Mouse (Mus musculus) cerebellum, adult 2 months (tissue): Measurements from ENCODE around the gene Lmbrd2. TPM values are rescaled to one million over a fixed set of nuclear protein-coding genes. Genes with fewer than 3 reads are reported as not detected.
"Not testable (repeated sequence)": the region's sequence is repeated elsewhere in the genome, so short reads cannot be mapped to it uniquely, and the experiment has no call there.

ENCODE experiments used
- DNase-seq, 2 experiments: peaks; one replicate each; pipeline ENCODE4 v3.0.0; 2021
- H3K27ac ChIP-seq: fragments of 200-500 bp; 2 replicates; pipeline ENCODE4 v1.5.1; 2012; ENCODE audit warnings: low read length, control low read depth, inconsistent platforms; ENCODE audit not compliant: insufficient read depth
- H3K27me3 ChIP-seq: fragments of 200-500 bp; 2 replicates; pipeline ENCODE4 v1.6.1; 2012; ENCODE audit warnings: inconsistent platforms, mild to moderate bottlenecking, low read length, moderate library complexity; ENCODE audit not compliant: control insufficient read depth, insufficient read depth
- H3K4me1 ChIP-seq: fragments of 200-500 bp; 2 replicates; pipeline ENCODE4 v1.6.1; 2011; ENCODE audit warnings: low read length; ENCODE audit not compliant: control insufficient read depth, insufficient read depth
- H3K4me3 ChIP-seq: fragments of 200-500 bp; replicated peaks from 2 replicates; pipeline ENCODE3; 2011; ENCODE audit warnings: mild to moderate bottlenecking, low read depth, low read length, control low read depth; ENCODE audit not compliant: insufficient read depth
- CTCF ChIP-seq: fragments of 200-500 bp; IDR thresholded peaks from 2 replicates; pipeline ENCODE4 v1.5.1; 2011; ENCODE audit warnings: low read depth, mild to moderate bottlenecking, control low read depth, low read length, moderate library complexity, borderline replicate concordance; ENCODE audit not compliant: insufficient read depth
- POLR2A ChIP-seq: fragments of 200-500 bp; IDR thresholded peaks from 2 replicates; pipeline ENCODE4 v1.6.1; 2011; ENCODE audit warnings: low read length, control low read depth, borderline replicate concordance; ENCODE audit not compliant: insufficient read depth
- WGBS: fragments of 180-500 bp; shearing (Covaris S2); methylation state at CpG from one replicate; pipeline ENCODE4 v1.1.7; 2018; 5-methylcytosine and 5-hydroxymethylcytosine counted together
- polyA plus RNA-seq: library from polyadenylated mRNA; depleted of rRNA; stranded (reverse); fragments of >200 nt; gene quantifications from 2 replicates; pipeline ENCODE4 v1.2.3, GENCODE M21; 2012

The Lmbrd2 gene
- polyA plus RNA-seq, 1 experiment: 16.4 TPM

DNA sequence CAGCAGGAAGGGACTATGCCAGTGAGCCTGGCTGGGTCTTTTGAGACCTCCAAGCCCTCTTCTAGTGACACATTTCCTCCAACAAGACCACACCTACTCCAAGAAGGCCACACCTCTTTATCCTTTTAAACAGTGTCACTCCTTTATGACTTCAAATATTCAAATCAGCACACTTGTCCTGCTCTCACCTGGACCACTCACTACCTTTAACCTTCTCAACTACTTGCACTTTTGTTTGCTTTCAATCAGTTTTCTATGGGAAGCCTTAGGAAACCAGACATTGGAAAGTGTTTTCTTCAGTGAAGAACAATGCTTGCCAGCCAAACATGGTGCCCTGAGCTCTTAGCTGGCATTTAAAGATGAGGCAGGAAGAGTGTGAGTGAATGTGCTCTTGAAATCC, 15.0 kb downstream of the Lmbrd2 start, which contains the start of gene Skp2:
Gene Skp2, minus strand, starts transcription at position 101 of the 400 bp plus-strand sequence.
- Histone ChIP-seq H3K27ac (no peak within 1 kb of the TSS), H3K27me3 (no peaks in the 10 kb centered on the region), H3K4me3 (no peak within 1 kb of the TSS), H3K4me1 (no peaks in the 10 kb centered on the region)
- TF ChIP-seq POLR2A (no peak), CTCF (no peak)
- DNase-seq: no peak

DNA sequence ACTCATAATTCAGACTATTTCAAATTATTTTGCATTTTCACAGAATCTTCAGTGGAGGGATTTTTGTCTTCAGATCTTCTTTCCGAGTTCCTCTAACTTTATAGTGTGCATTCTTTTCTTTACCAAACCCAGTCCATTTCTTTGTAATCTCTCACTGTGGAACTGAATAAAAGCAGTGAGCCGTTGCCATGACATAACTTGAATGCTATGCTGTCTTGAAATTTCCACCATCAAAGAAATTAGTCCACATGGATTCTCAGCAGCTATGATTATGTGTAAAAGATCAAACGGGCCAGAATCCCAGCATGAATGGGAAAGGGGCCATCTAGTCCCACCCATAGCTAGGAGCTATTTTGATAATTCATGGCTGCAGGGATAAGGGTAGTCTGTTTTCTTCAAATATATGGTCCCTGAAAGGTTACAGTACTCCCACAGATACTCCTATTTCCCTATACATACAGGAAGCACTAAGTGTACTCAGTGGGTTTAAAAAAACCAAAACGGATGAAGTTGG, 22.3 kb downstream of the Lmbrd2 start:
- no peak overlapping the region for H3K27ac ChIP-seq
- no peak overlapping the region for H3K4me3 ChIP-seq
- no peaks in the 10 kb centered on the region for H3K4me1 ChIP-seq
- TF ChIP-seq POLR2A: no peak
- 34% methylated on average over 4 of the region's 4 CpGs for WGBS
- no peaks in the 10 kb centered on the region for H3K27me3 ChIP-seq
- DNase-seq: no peak

DNA sequence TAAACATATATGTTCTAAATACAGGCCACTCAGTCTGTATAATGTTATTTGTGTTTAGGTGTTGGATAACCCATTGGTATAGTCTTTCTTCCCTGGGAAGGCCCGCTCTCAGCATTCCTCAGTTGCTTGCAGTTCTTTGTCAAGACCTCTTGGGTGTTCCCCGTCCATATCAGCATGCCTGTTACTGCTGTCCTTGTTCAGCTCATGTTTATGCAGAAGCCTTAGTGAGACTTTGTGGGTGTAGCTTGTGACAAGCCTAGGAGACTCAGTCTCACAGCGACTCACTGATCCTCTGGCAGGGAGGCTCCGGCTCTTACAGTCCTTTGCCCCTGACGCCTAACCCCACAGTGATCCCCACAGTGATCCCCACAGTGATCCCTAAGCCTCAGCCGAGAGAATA, 23.8 kb downstream of the Lmbrd2 start:
- WGBS: 56% methylated on average over 6 of the region's 6 CpGs
- TF ChIP-seq POLR2A (no peak), CTCF (no peak)
- no peak for DNase-seq
- no peak overlapping the region for H3K27ac ChIP-seq
- H3K4me3 ChIP-seq: no peak overlapping the region
- H3K4me1 ChIP-seq: no peaks in the 10 kb centered on the region
- no peaks in the 10 kb centered on the region for H3K27me3 ChIP-seq

DNA sequence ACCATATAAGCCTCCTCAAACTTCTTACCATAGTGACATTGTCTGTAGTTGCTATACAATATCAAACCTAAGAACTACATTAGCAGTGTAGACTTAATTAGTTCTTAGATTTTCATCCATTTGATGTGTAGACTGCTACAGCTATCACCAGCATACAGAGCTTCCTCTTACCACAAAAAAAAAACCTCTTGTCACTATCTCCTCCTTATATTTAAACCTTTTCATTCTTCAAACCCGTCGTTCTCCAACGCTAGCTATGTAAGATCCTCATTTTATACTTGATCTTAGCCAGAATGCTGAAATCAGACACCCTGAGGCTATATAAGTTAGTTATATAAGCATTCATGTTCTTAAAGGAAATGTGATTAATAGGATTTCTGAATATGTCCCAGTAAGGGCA, 36.7 kb downstream of the Lmbrd2 start:
- 97% methylated on average over 3 of the region's 3 CpGs for WGBS
- no peaks in the 10 kb centered on the region for H3K27me3 ChIP-seq
- H3K4me1 ChIP-seq: no peaks in the 10 kb centered on the region
- H3K27ac ChIP-seq: no peak overlapping the region
- no peak overlapping the region for H3K4me3 ChIP-seq
- TF ChIP-seq POLR2A: no peak
- TF ChIP-seq CTCF: no peak
- DNase-seq: no peak

DNA sequence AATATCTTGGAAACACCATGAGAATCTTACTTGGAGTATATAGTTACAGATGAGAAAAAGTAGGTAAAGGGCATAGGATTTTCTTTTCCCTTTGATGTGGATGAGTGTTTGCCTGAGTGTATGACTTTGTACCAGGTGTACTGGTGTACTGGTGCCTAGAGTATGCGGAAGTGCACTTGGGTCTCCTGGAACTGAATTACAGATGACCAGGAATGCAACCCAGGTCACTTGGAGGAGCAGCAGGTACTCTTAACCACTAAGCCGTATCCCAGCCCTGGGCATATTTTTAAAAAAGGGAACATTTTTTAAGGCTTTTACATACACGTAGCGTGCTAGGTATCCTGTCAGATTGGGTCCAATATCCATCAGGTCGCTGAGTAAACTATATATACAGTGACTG, 43.6 kb downstream of the Lmbrd2 start:
- H3K27ac ChIP-seq: no peak overlapping the region
- no peak overlapping the region for H3K4me3 ChIP-seq
- TF ChIP-seq CTCF (no peak), POLR2A (no peak)
- WGBS: 97% methylated on average over 5 of the region's 5 CpGs
- no peaks in the 10 kb centered on the region for H3K4me1 ChIP-seq
- no peaks in the 10 kb centered on the region for H3K27me3 ChIP-seq
- no peak for DNase-seq

DNA sequence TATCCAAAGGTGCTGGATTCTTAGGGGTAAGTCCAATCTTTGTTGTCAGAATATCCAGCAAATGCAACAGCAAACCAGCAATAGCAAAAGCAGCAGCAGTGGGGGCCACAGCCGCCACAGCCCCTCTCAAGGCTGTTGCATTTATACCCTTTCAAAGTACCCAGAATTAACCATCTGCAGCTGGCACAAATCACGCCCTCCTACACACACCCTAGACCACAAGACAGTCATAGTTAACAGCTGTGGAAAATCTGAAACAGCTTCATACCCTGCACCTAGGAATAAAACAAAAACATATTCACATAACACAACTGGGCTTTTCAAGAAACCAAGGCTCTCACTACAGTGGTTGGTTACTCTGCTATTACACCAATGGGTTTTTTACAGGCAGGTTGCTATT, 49.4 kb downstream of the Lmbrd2 start:
- H3K27me3 ChIP-seq: no peaks in the 10 kb centered on the region
- TF ChIP-seq POLR2A (no peak), CTCF (no peak)
- H3K4me1 ChIP-seq: no peaks in the 10 kb centered on the region
- DNase-seq: no peak
- WGBS: 95% methylated on average over 2 of the region's 2 CpGs
- H3K4me3 ChIP-seq: no peak overlapping the region
- H3K27ac ChIP-seq: no peak overlapping the region

DNA sequence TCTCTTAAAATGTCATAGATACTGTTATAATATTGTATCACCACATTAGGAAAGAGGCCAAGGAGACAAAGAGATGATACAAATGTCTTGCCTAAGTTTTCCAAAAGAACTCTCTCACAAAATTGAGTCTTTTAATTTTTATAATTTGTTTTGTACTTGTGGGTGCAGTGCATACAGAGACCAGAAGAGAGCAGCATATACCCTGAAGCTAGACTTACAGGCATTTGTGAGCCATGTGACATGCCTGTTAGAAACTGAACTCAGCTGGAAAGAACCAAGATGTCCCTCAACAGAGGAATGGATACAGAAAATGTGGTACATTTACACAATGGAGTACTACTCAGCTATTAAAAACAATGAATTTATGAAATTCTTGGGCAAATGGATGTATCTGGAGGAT, 52.3 kb downstream of the Lmbrd2 start:
- not testable (repeated sequence) for H3K27ac ChIP-seq, DNase-seq, H3K27me3 ChIP-seq, H3K4me1 ChIP-seq, H3K4me3 ChIP-seq

DNA sequence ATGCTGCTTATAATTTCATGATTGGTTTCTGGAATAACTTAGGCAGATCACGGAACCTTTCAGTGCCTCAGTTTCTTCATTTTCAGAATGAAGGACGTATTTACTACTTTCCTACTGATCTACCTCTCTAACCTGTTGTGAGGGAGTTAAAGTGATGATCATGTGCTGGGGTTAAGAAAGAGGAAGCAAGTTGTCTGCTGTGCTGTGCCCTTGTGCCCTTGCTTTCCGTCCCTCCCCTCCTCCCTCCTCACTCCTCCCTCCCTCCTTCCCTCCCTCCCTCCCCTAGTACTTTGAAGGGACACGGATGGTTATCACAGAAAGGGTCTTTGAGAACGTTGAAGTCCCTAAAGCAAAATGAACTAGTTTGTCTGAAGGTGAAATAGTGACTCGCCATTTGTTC, 58.1 kb downstream of the Lmbrd2 start:
- H3K4me3 ChIP-seq: no peak overlapping the region
- H3K4me1 ChIP-seq: no peaks in the 10 kb centered on the region
- no peak for DNase-seq
- 69% methylated on average over 6 of the region's 6 CpGs for WGBS
- TF ChIP-seq CTCF (no peak), POLR2A (no peak)
- no peak overlapping the region for H3K27ac ChIP-seq
- no peaks in the 10 kb centered on the region for H3K27me3 ChIP-seq

DNA sequence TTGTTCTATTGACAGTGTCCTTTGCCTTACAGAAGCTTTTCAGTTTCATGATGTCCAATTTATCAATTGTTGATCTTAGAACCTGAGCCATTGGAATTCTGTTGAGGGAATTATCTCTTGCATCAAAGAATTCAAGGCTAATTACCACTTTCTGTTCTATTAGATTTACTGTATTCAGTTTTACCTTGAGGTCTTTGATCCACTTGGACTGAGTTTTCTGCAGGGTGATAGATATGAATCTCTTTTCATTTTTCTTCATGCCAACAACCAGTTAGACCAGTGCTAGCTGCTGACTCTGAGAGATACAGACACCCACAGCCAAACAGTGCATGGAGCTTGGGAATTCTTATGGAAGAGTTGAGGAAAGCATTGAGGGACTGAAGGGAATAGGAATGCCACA, 71.5 kb downstream of the Lmbrd2 start:
- Histone ChIP-seq H3K27ac (no peak overlapping the region), H3K4me3 (no peak overlapping the region), H3K27me3 (no peaks in the 10 kb centered on the region), H3K4me1 (no peaks in the 10 kb centered on the region)
- TF ChIP-seq POLR2A (no peak), CTCF (no peak)
- DNase-seq: no peak

DNA sequence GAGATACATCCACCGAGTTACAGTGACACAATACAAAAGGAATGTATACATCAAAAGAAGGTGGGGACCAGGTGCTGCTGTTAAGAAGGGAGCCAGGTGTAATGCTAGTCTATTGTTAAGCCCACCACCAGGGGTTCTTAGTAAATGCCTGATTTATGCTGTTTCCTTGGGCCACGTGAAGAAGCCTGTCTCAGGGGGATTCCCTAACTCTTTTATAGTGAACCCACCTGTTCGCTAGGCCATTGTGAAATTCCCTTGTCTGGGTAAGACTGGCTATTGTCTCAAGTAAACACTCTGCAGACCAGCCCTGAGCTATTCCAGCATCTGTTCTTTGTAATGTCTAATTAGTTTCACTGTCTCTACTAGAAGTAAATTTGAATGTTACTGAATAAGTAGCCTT, 72.7 kb downstream of the Lmbrd2 start:
- not testable (repeated sequence) for H3K27ac ChIP-seq, H3K4me3 ChIP-seq, H3K4me1 ChIP-seq, H3K27me3 ChIP-seq, DNase-seq
- 66% methylated on average over 3 of the region's 3 CpGs for WGBS

DNA sequence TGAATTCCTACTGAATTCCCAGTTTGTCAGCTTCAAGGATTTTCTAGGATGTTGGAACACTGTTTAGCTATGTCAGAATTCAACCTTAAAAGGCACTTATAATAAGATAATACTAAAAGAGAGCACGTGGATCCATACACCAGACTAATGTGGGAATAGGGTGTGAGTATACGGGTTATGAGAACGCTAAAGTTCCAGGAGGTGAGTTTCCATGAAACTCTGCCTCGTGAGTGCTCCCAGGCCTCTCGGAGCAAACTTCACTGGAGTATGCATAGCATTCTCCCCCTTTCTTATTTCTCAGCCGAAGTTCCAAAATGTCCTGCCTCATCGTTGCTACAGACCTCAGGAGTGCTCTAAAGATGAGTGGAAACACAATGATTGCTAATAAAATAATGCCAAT, 73.1 kb downstream of the Lmbrd2 start:
- 93% methylated on average over 7 of the region's 7 CpGs for WGBS
- not testable (repeated sequence) for H3K4me1 ChIP-seq, DNase-seq, H3K27ac ChIP-seq, H3K27me3 ChIP-seq, H3K4me3 ChIP-seq
